8 mouse cellular contexts compared by ENCODE assay signal in genomic region chr5:110653686-110654085, GRCm38 (mm10). TPM values are rescaled to one million over a fixed set of nuclear protein-coding genes. Genes with fewer than 3 reads are reported as not detected.
DNase-seq lines count a peak whose midpoint lies in the region; ATAC-seq lines count a peak whose summit lies in the region.

No protein-coding gene starts in this region.

- H3K27me3 ChIP-seq in kidney, embryonic 16.5 days (ENCODE audit: insufficient read depth, low read length): no peaks in the 10 kb centered on the region
- H3K27me3 ChIP-seq in midbrain, embryonic 16.5 days (ENCODE audit: control insufficient read depth, insufficient read depth, low read depth, low read length): no peaks in the 10 kb centered on the region

- no peak overlapping the region for H3K27ac ChIP-seq in kidney, embryonic 16.5 days (ENCODE audit: low read length)
- H3K27ac ChIP-seq in midbrain, embryonic 16.5 days (ENCODE audit: low read length): peak overlapping the region; percentile 66

- ATAC-seq in kidney, embryonic 16.5 days (ENCODE audit: low FRiP score, low TSS enrichment): peak; percentile 66
- peak; percentile 4; the same call in 1 of the 2 replicates for ATAC-seq in common myeloid progenitor, adult 5-6 weeks (replicated peaks; ENCODE audit: low read depth, poor library complexity, severe bottlenecking)
- peak; percentile 23 for ATAC-seq in inflammation-experienced regulatory T-cells, adult 6 months
- ATAC-seq in midbrain, embryonic 16.5 days: peak; percentile 68
- no peak for ATAC-seq in erythroid progenitor cell, adult 5-6 weeks (replicated peaks; ENCODE audit: low FRiP score, poor library complexity, severe bottlenecking)

- H3K4me1 ChIP-seq in kidney, embryonic 16.5 days (ENCODE audit: insufficient read depth, low read length): peaks cover 15% of the 10 kb centered on the region
- H3K4me1 ChIP-seq in midbrain, embryonic 16.5 days (ENCODE audit: control insufficient read depth, insufficient read depth, low read length): peaks cover 12% of the 10 kb centered on the region

- H3K4me3 ChIP-seq in kidney, embryonic 16.5 days (ENCODE audit: low read length): peak overlapping the region; percentile 98
- peak overlapping the region; percentile 97 for H3K4me3 ChIP-seq in midbrain, embryonic 16.5 days (ENCODE audit: low read depth, low read length)

- DNase-seq in kidney, postnatal 36 days: no peak
- no peak for DNase-seq in cerebellum, adult 18-20 months
- no peak for DNase-seq in urinary bladder, postnatal 10 days (ENCODE audit: low spot score)

- peak overlapping the region; percentile 94 for H3K9ac ChIP-seq in kidney, embryonic 16.5 days (replicated peaks; ENCODE audit: low read length)
- peak overlapping the region; percentile 91 for H3K9ac ChIP-seq in midbrain, embryonic 16.5 days (ENCODE audit: low read depth, low read length)

- H3K36me3 ChIP-seq in kidney, embryonic 16.5 days (ENCODE audit: insufficient read depth, low read length): peaks cover 67% of the 10 kb centered on the region
- peaks cover 36% of the 10 kb centered on the region for H3K36me3 ChIP-seq in midbrain, embryonic 16.5 days (ENCODE audit: control insufficient read depth, insufficient read depth, low read length)

- no peaks in the 10 kb centered on the region for H3K9me3 ChIP-seq in kidney, embryonic 16.5 days (ENCODE audit: low read length)
- no peaks in the 10 kb centered on the region for H3K9me3 ChIP-seq in midbrain, embryonic 16.5 days (replicated peaks; ENCODE audit: control insufficient read depth, low read length, poor library complexity, severe bottlenecking)

- WGBS in kidney, embryonic 16.5 days: under 1% methylated on average over 37 of the region's 37 CpGs
- WGBS in midbrain, embryonic 16.5 days: 1% methylated on average over 35 of the region's 37 CpGs

- peak overlapping the region; percentile 95 for H3K4me2 ChIP-seq in kidney, embryonic 16.5 days (replicated peaks; ENCODE audit: low read depth, low read length)
- H3K4me2 ChIP-seq in midbrain, embryonic 16.5 days (ENCODE audit: low read length): peak overlapping the region; percentile 95

RNA-seq across cellular contexts. Expression of gene Ddx51, which starts 0.4 kb away (rescaled TPM):
- 19.8 and 28.2 TPM in 2 replicates for polyA plus RNA-seq in kidney, embryonic 16.5 days (2015; fragmentation: Nextera tagmentation; extraction: Ambion mirVana)
- 7.9 and 10.3 TPM in 2 replicates for total RNA-seq in common myeloid progenitor, adult 5-6 weeks (2017)
- polyA plus RNA-seq in inflammation-experienced regulatory T-cells, adult 6 months (2017; shearing (Covaris generic)): 1 to 10 TPM; 2.3 to 4.5 (median 4.5) TPM
- polyA plus RNA-seq in midbrain, embryonic 16.5 days (2015; fragmentation: Nextera tagmentation; extraction: Ambion mirVana): 18.0 and 18.1 TPM in 2 replicates
- 1.4 and 3.4 TPM in 2 replicates for total RNA-seq in erythroid progenitor cell, adult 5-6 weeks (2015; ENCODE audit: low replicate concordance)
- 2.8 TPM in 1 of 2 replicates, not detected in the other for total RNA-seq in erythroid progenitor cell, adult 5-6 weeks (2017; ENCODE audit: low replicate concordance)

RNA-seq across cellular contexts. Expression of gene Noc4l, which starts 0.5 kb away (rescaled TPM):
- 58.9 and 65.0 TPM in 2 replicates for polyA plus RNA-seq in kidney, embryonic 16.5 days (2015; fragmentation: Nextera tagmentation; extraction: Ambion mirVana)
- 41.3 and 50.4 TPM in 2 replicates for total RNA-seq in common myeloid progenitor, adult 5-6 weeks (2017)
- 10 to 100 TPM; 37.3 to 40.8 (median 40.1) TPM for polyA plus RNA-seq in inflammation-experienced regulatory T-cells, adult 6 months (2017; shearing (Covaris generic))
- 46.0 and 47.6 TPM in 2 replicates for polyA plus RNA-seq in midbrain, embryonic 16.5 days (2015; fragmentation: Nextera tagmentation; extraction: Ambion mirVana)
- total RNA-seq in erythroid progenitor cell, adult 5-6 weeks (2015; ENCODE audit: low replicate concordance): 12.2 and 18.4 TPM in 2 replicates
- total RNA-seq in erythroid progenitor cell, adult 5-6 weeks (2017; ENCODE audit: low replicate concordance): 3.3 TPM in 2 replicates
